Mouse (Mus musculus) midbrain, embryonic 16.5 days (tissue): ENCODE measurements around the gene Raet1e. TPM values are rescaled to one million over a fixed set of nuclear protein-coding genes. Genes with fewer than 3 reads are reported as not detected.
"Not testable (repeated sequence)": the region's sequence is repeated elsewhere in the genome, so short reads cannot be mapped to it uniquely, and the experiment has no call there.

Source experiments
- ATAC-seq: fragments of 200-750 bp; cut with Nextera tagmentation; 2 replicates; pipeline ENCODE4 v1.8.0; 2017; ENCODE audit warnings: moderate TSS enrichment
- H3K27ac ChIP-seq: fragments of 300-500 bp; sonication (generic); 2 replicates; pipeline ENCODE4 v1.5.1; 2014; ENCODE audit warnings: mild to moderate bottlenecking, low read length, mixed read lengths
- H3K27me3 ChIP-seq: fragments of 300-500 bp; sonication (generic); 2 replicates; pipeline ENCODE4 v1.6.1; 2014; ENCODE audit warnings: low read depth, low read length, mixed read lengths; ENCODE audit not compliant: control insufficient read depth, insufficient read depth
- H3K36me3 ChIP-seq: fragments of 300-500 bp; sonication (generic); 2 replicates; pipeline ENCODE4 v1.6.1; 2014; ENCODE audit warnings: mild to moderate bottlenecking, low read length, moderate library complexity, mixed read lengths; ENCODE audit not compliant: control insufficient read depth, insufficient read depth
- H3K4me1 ChIP-seq: fragments of 300-500 bp; sonication (generic); 2 replicates; pipeline ENCODE4 v1.6.1; 2014; ENCODE audit warnings: mild to moderate bottlenecking, low read length, mixed read lengths; ENCODE audit not compliant: control insufficient read depth, insufficient read depth
- H3K4me2 ChIP-seq: fragments of 300-500 bp; sonication (generic); 2 replicates; pipeline ENCODE4 v1.6.1; 2014; ENCODE audit warnings: mild to moderate bottlenecking, low read length, mixed read lengths
- H3K4me3 ChIP-seq: fragments of 300-500 bp; sonication (generic); 2 replicates; pipeline ENCODE4 v1.5.1; 2014; ENCODE audit warnings: low read depth, mild to moderate bottlenecking, low read length, moderate library complexity, mixed read lengths
- H3K9ac ChIP-seq: fragments of 300-500 bp; sonication (generic); 2 replicates; pipeline ENCODE4 v1.6.1; 2014; ENCODE audit warnings: low read depth, low read length, mixed read lengths
- H3K9me3 ChIP-seq: fragments of 300-500 bp; sonication (generic); replicated peaks from 2 replicates; pipeline ENCODE4 v1.6.1; 2014; ENCODE audit warnings: mild to moderate bottlenecking, low read length, mixed read lengths; ENCODE audit not compliant: control insufficient read depth, poor library complexity, severe bottlenecking
- WGBS: fragments of 180-500 bp; shearing (Covaris S2); extraction: QIAGEN DNeasy Blood & Tissue Kit; methylation state at CpG from one replicate; pipeline ENCODE4 v1.1.7; 2014; 5-methylcytosine and 5-hydroxymethylcytosine counted together
- polyA plus RNA-seq: library from polyadenylated mRNA; unstranded; fragments of >200 nt; fragmentation: Nextera tagmentation; extraction: Ambion mirVana; gene quantifications from 2 replicates; pipeline ENCODE4 v1.2.1, GENCODE M21; 2015

Gene Raet1e
- polyA plus RNA-seq, 1 experiment from 2014 or later = 0.46 TPM

- peak; percentile 72 for ATAC-seq
- not testable (repeated sequence) for H3K27me3 ChIP-seq, H3K4me1 ChIP-seq, H3K36me3 ChIP-seq, H3K27ac ChIP-seq, H3K9ac ChIP-seq, H3K9me3 ChIP-seq, H3K4me3 ChIP-seq
- 0% methylated on average over 5 of the region's 10 CpGs for WGBS
- peak overlapping the region; percentile 12; the same call in 1 of the 2 replicates for H3K4me2 ChIP-seq
Observed at GRCm38 (mm10) chr10:22381226-22381625, 222.9 kb downstream of the Raet1e start.

GRCm38 (mm10) chr10:22390146-22390545 is 231.8 kb downstream of the Raet1e start:
- WGBS = 91% methylated on average over 7 of the region's 7 CpGs
- H3K4me3 ChIP-seq, ATAC-seq: not testable (repeated sequence)

GRCm38 (mm10) chr10:22391616-22392015 is 233.2 kb downstream of the Raet1e start:
- H3K9ac ChIP-seq, H3K27me3 ChIP-seq, ATAC-seq, H3K4me1 ChIP-seq, H3K36me3 ChIP-seq, H3K27ac ChIP-seq, H3K4me3 ChIP-seq, H3K9me3 ChIP-seq, H3K4me2 ChIP-seq: not testable (repeated sequence)
- WGBS = 83% methylated on average over 2 of the region's 5 CpGs

More at GRCm38 (mm10) chr10:22390146-22390545, 231.8 kb downstream of the Raet1e start:
- H3K9me3 ChIP-seq, H3K4me1 ChIP-seq, H3K27ac ChIP-seq, H3K36me3 ChIP-seq, H3K27me3 ChIP-seq, H3K9ac ChIP-seq, H3K4me2 ChIP-seq: not testable (repeated sequence)

- not testable (repeated sequence) for H3K4me2 ChIP-seq, H3K9ac ChIP-seq, H3K4me1 ChIP-seq, H3K4me3 ChIP-seq, H3K36me3 ChIP-seq, H3K27me3 ChIP-seq, H3K27ac ChIP-seq, H3K9me3 ChIP-seq
- no CpG with 5 or more reads among the region's 2 CpGs for WGBS
- ATAC-seq = peak; percentile 62; the same call in 1 of the 2 replicates
Observed at GRCm38 (mm10) chr10:22393028-22393824, 234.9 kb downstream of the Raet1e start.

GRCm38 (mm10) chr10:22396680-22397079 is 238.3 kb downstream of the Raet1e start:
- peak; percentile 75; the same call in 1 of the 2 replicates for ATAC-seq
- not testable (repeated sequence) for H3K36me3 ChIP-seq, H3K27ac ChIP-seq, H3K4me3 ChIP-seq, H3K9me3 ChIP-seq, H3K4me1 ChIP-seq, H3K9ac ChIP-seq, H3K4me2 ChIP-seq, H3K27me3 ChIP-seq
- WGBS = 25% methylated on average over 1 of the region's 1 CpGs

- not testable (repeated sequence) for H3K4me3 ChIP-seq, H3K9me3 ChIP-seq, H3K36me3 ChIP-seq, H3K4me2 ChIP-seq, H3K27me3 ChIP-seq, H3K4me1 ChIP-seq, H3K27ac ChIP-seq, H3K9ac ChIP-seq
- ATAC-seq = peak; percentile 54; the same call in 1 of the 2 replicates
- WGBS = 2% methylated on average over 9 of the region's 11 CpGs
Observed at GRCm38 (mm10) chr10:22402225-22402917, 244.0 kb downstream of the Raet1e start.

- H3K4me1 ChIP-seq, H3K4me3 ChIP-seq, H3K9me3 ChIP-seq, H3K27me3 ChIP-seq, H3K27ac ChIP-seq, H3K4me2 ChIP-seq, H3K36me3 ChIP-seq, H3K9ac ChIP-seq: not testable (repeated sequence)
- peak; percentile 25; the same call in 1 of the 2 replicates for ATAC-seq
- WGBS = 7% methylated on average over 2 of the region's 8 CpGs
Observed at GRCm38 (mm10) chr10:22413702-22414494, 255.5 kb downstream of the Raet1e start.
